Mouse (Mus musculus) left cerebral cortex, adult 8-10 months (tissue): ENCODE data around the gene Snapc1. TPM values are rescaled to one million over a fixed set of nuclear protein-coding genes. Genes with fewer than 3 reads are reported as not detected.

Experiments used
- DNase-seq, 2 experiments: peaks; one replicate each; pipeline ENCODE4 v3.0.0; 2022; ENCODE audit warnings: low spot score in 2 of 2
- total RNA-seq, 4 experiments: library from RNA; stranded (reverse); gene quantifications; 2 replicates each; pipeline ENCODE4 v1.2.4; 2022

Gene Snapc1
- total RNA-seq, 4 experiments from 2014 or later, result 37.6 to 46.6 (median 41.7) TPM

- DNase-seq, result no peak
These were observed 25.3 kb downstream of the Snapc1 start for GRCm38 (mm10) chr12:73989594-73989993.

DNA sequence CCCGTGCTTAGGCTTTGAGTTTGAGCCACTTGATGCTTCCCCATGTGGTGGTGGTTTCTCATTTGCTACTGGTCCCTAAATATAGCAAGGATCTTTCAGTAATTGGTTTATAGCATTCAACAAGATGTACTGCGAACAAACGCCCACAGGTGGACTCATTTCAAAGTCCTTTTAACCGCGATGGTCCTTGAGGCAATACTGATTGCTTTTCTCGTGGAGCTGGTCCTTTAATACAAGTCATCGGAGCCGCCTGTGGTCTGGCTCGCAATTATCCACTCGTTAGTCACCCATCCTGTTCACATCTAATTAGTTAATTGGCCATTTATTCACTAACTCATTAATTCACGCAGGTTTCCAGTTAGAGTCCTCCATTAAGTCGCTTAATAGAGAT is 32.6 kb downstream of the Snapc1 start:
- no peak for DNase-seq

DNA sequence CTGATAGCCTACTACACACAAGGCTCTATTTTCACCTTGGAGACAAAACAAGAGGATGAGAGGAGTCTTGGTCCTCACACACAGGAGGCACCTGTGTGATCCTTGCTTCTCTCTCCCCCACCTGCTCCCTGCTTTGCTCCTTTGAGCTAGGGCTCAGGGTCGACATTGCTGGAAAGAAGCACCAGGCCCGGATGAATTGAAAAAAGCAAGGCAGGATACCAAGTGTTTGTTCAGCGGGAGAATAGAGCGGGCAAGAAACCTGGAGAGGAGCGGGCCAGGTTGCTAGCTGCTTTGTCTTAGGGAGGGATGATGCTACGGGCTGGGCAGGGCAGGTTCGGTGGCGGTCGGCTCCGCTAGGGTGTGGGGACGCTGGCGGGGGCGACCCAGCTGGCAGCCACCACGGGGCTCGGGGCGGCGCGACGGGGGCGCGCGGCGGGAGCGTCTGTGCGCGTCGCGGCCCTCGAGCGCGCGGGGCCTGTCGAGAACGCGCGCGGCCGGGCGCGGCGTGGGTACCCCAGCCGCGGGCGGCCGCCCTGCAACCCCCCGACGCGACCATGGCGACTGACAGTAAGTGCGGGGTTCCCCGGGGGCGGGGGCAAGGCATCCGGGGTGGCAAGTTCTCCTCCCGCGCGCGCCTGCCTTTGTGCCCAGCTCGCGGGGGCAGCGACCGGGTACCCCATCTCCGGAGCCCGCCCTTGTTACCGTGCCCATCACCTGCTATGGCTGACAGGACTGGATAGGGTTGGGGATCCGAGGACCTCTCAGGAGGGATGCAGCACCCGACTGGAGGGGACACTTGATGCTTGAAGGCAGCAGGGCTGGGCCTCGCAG is 33.2 kb downstream of the Snapc1 start, which contains the start of gene Syt16:
TSS of gene Syt16 (plus strand) at position 365 of the 831 bp plus-strand sequence.
- DNase-seq, result peak in 1 of 2 experiments; percentile 50

- DNase-seq, result no peak
These were observed 33.8 kb downstream of the Snapc1 start for GRCm38 (mm10) chr12:73998128-73998456.

GRCm38 (mm10) chr12:74002449-74002848 is 38.2 kb downstream of the Snapc1 start:
- no peak for DNase-seq

- peak in 1 of 2 experiments; percentile 73 for DNase-seq
These were observed 45.2 kb downstream of the Snapc1 start for GRCm38 (mm10) chr12:74009448-74009911.

- peak; percentile 55 to 94 for DNase-seq
These were observed 49.5 kb downstream of the Snapc1 start for GRCm38 (mm10) chr12:74013739-74014138.

- no peak for DNase-seq
These were observed 50.5 kb downstream of the Snapc1 start for GRCm38 (mm10) chr12:74014739-74015270.

- no peak for DNase-seq
These were observed 51.2 kb downstream of the Snapc1 start for GRCm38 (mm10) chr12:74015491-74015890.

GRCm38 (mm10) chr12:74023260-74023659 is 59.0 kb downstream of the Snapc1 start:
- no peak for DNase-seq

GRCm38 (mm10) chr12:74024912-74025311 is 60.6 kb downstream of the Snapc1 start:
- no peak for DNase-seq

Other genes with a start within 250 kb of the Snapc1 start
- gene Hif1a, start 63.1 kb upstream of the Snapc1 start, total RNA-seq, result 10 to 100 TPM; 57.7 to 66.6 (median 64.3) TPM
- 10 to 100 TPM in 3 of 4 experiments, 1 to 10 TPM in 1; 8.3 to 16.2 (median 13.5) TPM for gene Gm49321, start 26.8 kb upstream of the Snapc1 start, total RNA-seq
- 10 to 100 TPM; 71.8 to 83.4 (median 74.2) TPM for gene Syt16, start 33.2 kb downstream of the Snapc1 start, total RNA-seq